Mouse (Mus musculus) bone marrow macrophage, adult 2 months (primary cell): ENCODE data around the gene Plxnd1.

ENCODE experiments used
- CTCF ChIP-seq: IDR thresholded peaks from 2 replicates; pipeline ENCODE4 v1.5.1; 2012; ENCODE audit warnings: low read depth, mild to moderate bottlenecking, low read length, moderate library complexity
- POLR2A ChIP-seq: IDR thresholded peaks from 2 replicates; pipeline ENCODE4 v1.6.1; 2012; ENCODE audit warnings: mild to moderate bottlenecking, low read depth, low read length, borderline replicate concordance

- TF ChIP-seq POLR2A = no peak
- TF ChIP-seq CTCF = no peak
These were observed 35.6 kb downstream of the Plxnd1 start for GRCm38 (mm10) chr6:115959151-115959691.
